Comparison of ENCODE assay signal across 13 mouse cellular contexts in the genomic region with DNA sequence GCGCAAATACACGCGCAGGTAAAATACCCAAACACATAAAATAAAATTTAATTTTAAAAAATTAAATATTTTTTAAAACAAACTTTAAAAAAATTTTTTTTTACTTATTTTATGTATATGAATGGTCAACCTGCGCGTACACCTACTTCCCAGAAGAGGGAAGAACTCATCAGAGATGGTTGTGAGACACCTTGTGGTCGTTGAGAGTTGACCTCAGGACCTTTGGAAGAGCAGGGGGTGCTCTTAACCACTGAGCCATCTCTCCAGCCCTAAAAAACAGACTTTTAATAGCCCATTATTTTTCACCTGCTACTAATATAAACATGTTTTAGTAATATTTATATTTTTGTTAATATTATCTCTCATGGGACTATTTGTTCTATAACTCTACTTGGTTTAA. TPM values are rescaled to one million over a fixed set of nuclear protein-coding genes. Genes with fewer than 3 reads are reported as not detected.
DNase-seq lines count a peak whose midpoint lies in the region; ATAC-seq and TF ChIP-seq lines count a peak whose summit lies in the region.
"Had no signal": no experiment of that assay in that cellular context is flagged by ENCODE, and none has a peak within 500 bp of the region (broad histone marks: within the 10 kb centered on the region; RNA-seq: fewer than 3 reads in every experiment).

No protein-coding gene starts in this region.

- H3K9me3 ChIP-seq in lung, embryonic 15.5 days: no peaks in the 10 kb centered on the region
- no peaks in the 10 kb centered on the region for H3K9me3 ChIP-seq in liver, postnatal 0 days (ENCODE audit: low read length)
- no peaks in the 10 kb centered on the region for H3K9me3 ChIP-seq in stomach, postnatal 0 days (ENCODE audit: control insufficient read depth, low read length)
- H3K9me3 ChIP-seq: embryonic facial prominence, embryonic 15.5 days had no signal

- H3K4me2 ChIP-seq in lung, embryonic 15.5 days: peak overlapping the region; percentile 71; the same call in 1 of the 2 replicates
- H3K4me2 ChIP-seq in liver, postnatal 0 days (ENCODE audit: low read depth, low read length): no peak overlapping the region
- no peak overlapping the region for H3K4me2 ChIP-seq in stomach, postnatal 0 days (replicated peaks; ENCODE audit: low read depth)

- peak overlapping the region; percentile 77 for H3K4me3 ChIP-seq in gastrocnemius, adult 2 months
- H3K4me3 ChIP-seq in lung, embryonic 15.5 days: no peak overlapping the region
- H3K4me3 ChIP-seq in lung, adult 2 months (replicated peaks; ENCODE audit: extremely low read depth, low read depth, low read length): no peak overlapping the region
- H3K4me3 ChIP-seq in liver, postnatal 0 days (ENCODE audit: low read depth, low read length): no peak overlapping the region
- H3K4me3 ChIP-seq in stomach, postnatal 0 days (ENCODE audit: low read depth, low read length): no peak overlapping the region

- no peak for TF ChIP-seq EP300 in liver, postnatal 0 days (IDR thresholded peaks at IDR 0.05; ENCODE audit: low read depth)
- TF ChIP-seq EP300 in stomach, postnatal 0 days (optimal IDR thresholded peaks at IDR 0.05): no peak

- peaks cover 18% of the 10 kb centered on the region for H3K4me1 ChIP-seq in lung, embryonic 15.5 days
- H3K4me1 ChIP-seq in lung, adult 2 months (ENCODE audit: control insufficient read depth, insufficient read depth, low read length): 0 out of 2 replicates have a peak, but pooled peaks cover 2% of the 10 kb centered on the region
- peaks cover 8% of the 10 kb centered on the region for H3K4me1 ChIP-seq in liver, postnatal 0 days (ENCODE audit: insufficient read depth)
- H3K4me1 ChIP-seq in stomach, postnatal 0 days (replicated peaks; ENCODE audit: control insufficient read depth, insufficient read depth): no peaks in the 10 kb centered on the region

- no peaks in the 10 kb centered on the region for H3K36me3 ChIP-seq in lung, embryonic 15.5 days
- no peaks in the 10 kb centered on the region for H3K36me3 ChIP-seq in liver, postnatal 0 days (replicated peaks; ENCODE audit: insufficient read depth, low read length)
- H3K36me3 ChIP-seq in stomach, postnatal 0 days (ENCODE audit: control insufficient read depth, insufficient read depth, low read length): peaks cover 2% of the 10 kb centered on the region; the same call in 1 of the 2 replicates

- no peak for DNase-seq in gastrocnemius, adult 2 months
- no peak for DNase-seq in gastrocnemius, adult 8-10 months (ENCODE audit: low spot score in 2 of 2)
- DNase-seq in lung, adult 2 months: no peak
- DNase-seq in liver, postnatal 0 days: no peak
- DNase-seq in stomach, postnatal 0 days (ENCODE audit: low spot score): no peak
- no peak for DNase-seq in layer of hippocampus, adult 18-20 months (ENCODE audit: low spot score in 2 of 2)
- no peak for DNase-seq in frontal cortex, postnatal 36 days (ENCODE audit: low spot score in 2 of 2)
- DNase-seq: gastrocnemius, postnatal 14 days; layer of hippocampus, adult 9-11 months had no signal

- WGBS in lung, embryonic 15.5 days: 51% methylated on average over 6 of the region's 6 CpGs
- 70% methylated on average over 6 of the region's 6 CpGs for WGBS in lung, adult 2 months
- 63% methylated on average over 6 of the region's 6 CpGs for WGBS in liver, postnatal 0 days (ENCODE audit: insufficient replicate concordance)
- 65% methylated on average over 6 of the region's 6 CpGs for WGBS in stomach, postnatal 0 days

- peak overlapping the region; percentile 91; the same call in 1 of the 2 replicates for H3K27ac ChIP-seq in gastrocnemius, adult 2 months
- H3K27ac ChIP-seq in lung, embryonic 15.5 days: no peak overlapping the region
- H3K27ac ChIP-seq in liver, postnatal 0 days (ENCODE audit: low read depth): no peak overlapping the region
- no peak overlapping the region for H3K27ac ChIP-seq in stomach, postnatal 0 days (replicated peaks)

- no peak for TF ChIP-seq POLR2A in lung, adult 2 months (IDR thresholded peaks at IDR 0.05; ENCODE audit: borderline replicate concordance, extremely low read depth, low read depth, low read length)

- no peaks in the 10 kb centered on the region for H3K27me3 ChIP-seq in lung, embryonic 15.5 days
- no peaks in the 10 kb centered on the region for H3K27me3 ChIP-seq in liver, postnatal 0 days (ENCODE audit: insufficient read depth, low read length)
- H3K27me3 ChIP-seq in stomach, postnatal 0 days (ENCODE audit: control insufficient read depth, insufficient read depth, low read length): no peaks in the 10 kb centered on the region
- H3K27me3 ChIP-seq: embryonic facial prominence, embryonic 15.5 days had no signal

- intact Hi-C loops in gastrocnemius, adult 2 months (cut with DNase I): no loop called here

- H3K9ac ChIP-seq in lung, embryonic 15.5 days: no peak overlapping the region
- H3K9ac ChIP-seq in liver, postnatal 0 days (replicated peaks): no peak overlapping the region
- no peak overlapping the region for H3K9ac ChIP-seq in stomach, postnatal 0 days (ENCODE audit: low read length)

- no peak for ATAC-seq in lung, embryonic 15.5 days (ENCODE audit: borderline replicate concordance, extremely low read depth, low FRiP score, low TSS enrichment)
- ATAC-seq in liver, postnatal 0 days: no peak
- no peak for ATAC-seq in stomach, postnatal 0 days (ENCODE audit: low FRiP score, low TSS enrichment)

- TF ChIP-seq CTCF in gastrocnemius, adult 2 months (IDR thresholded peaks at IDR 0.05): peak; percentile 40; the same call in 1 of the 2 replicates
- no peak for TF ChIP-seq CTCF in lung, adult 2 months (IDR thresholded peaks at IDR 0.05; ENCODE audit: insufficient read depth, low read length)
- peak; percentile 27 for TF ChIP-seq CTCF in liver, postnatal 0 days (IDR thresholded peaks at IDR 0.05; ENCODE audit: low read depth)
- peak; percentile 38; the same call in 1 of the 2 replicates for TF ChIP-seq CTCF in stomach, postnatal 0 days (IDR thresholded peaks at IDR 0.05; ENCODE audit: low read depth)

RNA-seq across cellular contexts. Expression of gene Sirt4, which starts 1.1 kb away (rescaled TPM):
- total RNA-seq in gastrocnemius, adult 2 months (2021): 10 to 100 TPM; 10.9 to 17.3 TPM
- total RNA-seq in gastrocnemius, adult 8-10 months (2022): 10 to 100 TPM in 1 of 4 experiments, 1 to 10 TPM in 3; 7.2 to 13.5 (median 9.4) TPM
- 27.2 and 30.4 TPM in 2 replicates for polyA plus RNA-seq in lung, embryonic 15.5 days (2015; fragmentation: Nextera tagmentation; extraction: Ambion mirVana)
- 36.5 and 38.3 TPM in 2 replicates for polyA plus RNA-seq in lung, adult 2 months (2012; rRNA removed)
- polyA plus RNA-seq in liver, postnatal 0 days (2015; fragmentation: Nextera tagmentation; extraction: Ambion mirVana): 3.5 and 3.9 TPM in 2 replicates
- polyA plus RNA-seq in stomach, postnatal 0 days (2015; fragmentation: Nextera tagmentation; extraction: Ambion mirVana): 10.1 and 11.5 TPM in 2 replicates
- 10 to 100 TPM; 27.9 to 35.7 TPM for total RNA-seq in layer of hippocampus, adult 18-20 months (2021)

RNA-seq across cellular contexts. Expression of gene Pla2g1b, which starts 17.3 kb away (rescaled TPM):
- not detected for total RNA-seq in gastrocnemius, adult 2 months (2021)
- total RNA-seq in gastrocnemius, adult 8-10 months (2022): not detected
- 4.7 and 7.0 TPM in 2 replicates for polyA plus RNA-seq in lung, embryonic 15.5 days (2015; fragmentation: Nextera tagmentation; extraction: Ambion mirVana)
- polyA plus RNA-seq in lung, adult 2 months (2012; rRNA removed): 38.0 and 46.8 TPM in 2 replicates
- not detected in 2 replicates for polyA plus RNA-seq in liver, postnatal 0 days (2015; fragmentation: Nextera tagmentation; extraction: Ambion mirVana)
- 464 and 489 TPM in 2 replicates for polyA plus RNA-seq in stomach, postnatal 0 days (2015; fragmentation: Nextera tagmentation; extraction: Ambion mirVana)
- total RNA-seq in layer of hippocampus, adult 18-20 months (2021): not detected
- total RNA-seq: gastrocnemius, postnatal 14 days; hematopoietic stem cell, adult 5-6 weeks had no signal
- polyA plus RNA-seq: CD4-positive, CD25-positive, alpha-beta regulatory T cell, adult 4 months; embryonic facial prominence, embryonic 15.5 days had no signal

RNA-seq across cellular contexts. Expression of gene Pxn, which starts 23.1 kb away (rescaled TPM):
- total RNA-seq in gastrocnemius, adult 2 months (2021): 10 to 100 TPM; 79.2 to 95.2 TPM
- total RNA-seq in gastrocnemius, adult 8-10 months (2022): 10 to 100 TPM; 76.0 to 89.9 (median 78.1) TPM
- polyA plus RNA-seq in lung, embryonic 15.5 days (2015; fragmentation: Nextera tagmentation; extraction: Ambion mirVana): 57.1 and 58.6 TPM in 2 replicates
- polyA plus RNA-seq in lung, adult 2 months (2012; rRNA removed): 214 and 226 TPM in 2 replicates
- 14.9 and 16.3 TPM in 2 replicates for polyA plus RNA-seq in liver, postnatal 0 days (2015; fragmentation: Nextera tagmentation; extraction: Ambion mirVana)
- polyA plus RNA-seq in stomach, postnatal 0 days (2015; fragmentation: Nextera tagmentation; extraction: Ambion mirVana): 21.1 and 25.8 TPM in 2 replicates
- total RNA-seq in layer of hippocampus, adult 18-20 months (2021): 10 to 100 TPM; 34.5 to 42.3 TPM

RNA-seq across cellular contexts. Expression of gene Msi1, which starts 54.0 kb away (rescaled TPM):
- total RNA-seq in gastrocnemius, adult 2 months (2021): under 1 TPM in 1 of 2 experiments, not detected in 1; 0.61 TPM
- total RNA-seq in gastrocnemius, adult 8-10 months (2022): under 1 TPM in 2 of 4 experiments, not detected in 2; 0.19 to 0.27 TPM
- polyA plus RNA-seq in lung, embryonic 15.5 days (2015; fragmentation: Nextera tagmentation; extraction: Ambion mirVana): 9.4 and 9.7 TPM in 2 replicates
- 0.91 and 1.9 TPM in 2 replicates for polyA plus RNA-seq in lung, adult 2 months (2012; rRNA removed)
- 0.15 and 0.26 TPM in 2 replicates for polyA plus RNA-seq in liver, postnatal 0 days (2015; fragmentation: Nextera tagmentation; extraction: Ambion mirVana)
- 3.2 and 3.6 TPM in 2 replicates for polyA plus RNA-seq in stomach, postnatal 0 days (2015; fragmentation: Nextera tagmentation; extraction: Ambion mirVana)
- 10 to 100 TPM; 50.7 to 53.3 TPM for total RNA-seq in layer of hippocampus, adult 18-20 months (2021)
- total RNA-seq: hematopoietic stem cell, adult 5-6 weeks had no signal
- polyA plus RNA-seq: CD4-positive, CD25-positive, alpha-beta regulatory T cell, adult 4 months had no signal
